Mouse (Mus musculus): Measurements from ENCODE around the gene Khsrp. TPM values are rescaled to one million over a fixed set of nuclear protein-coding genes. Genes with fewer than 3 reads are reported as not detected.
A peak's percentile ranks its signal among the peaks of the same experiment; 100 is the strongest.

Gene Khsrp
- total and polyA plus RNA-seq, 2 experiments from 2014 or later: 26.4 to 61.7 TPM

GRCm38 (mm10) chr17:56999968-57000609, 31.2 kb downstream of the Khsrp start, which contains the start of gene Pspn:
Pspn (minus strand) TSS chr17:57000018.
- Histone ChIP-seq H3K4me1 (ENCODE audit: insufficient read depth, low read length) (0 out of 2 replicates have a peak, but pooled peaks cover 3% of the 10 kb centered on the region), H3K27me3 (ENCODE audit: insufficient read depth, low read length) (no peaks in the 10 kb centered on the region), H3K9me3 (ENCODE audit: low read length) (no peaks in the 10 kb centered on the region), H3K4me2 (ENCODE audit: low read depth, low read length) (no peak within 1 kb of the TSS), H3K36me3 (ENCODE audit: insufficient read depth, low read length) (peaks cover 48% of the 10 kb centered on the region; the same call in 1 of the 2 replicates), H3K9ac (replicated peaks; ENCODE audit: low read length) (no peak within 1 kb of the TSS), H3K27ac (no peak within 1 kb of the TSS), H3K4me3 (ENCODE audit: low read length) (no peak within 1 kb of the TSS)
- WGBS: 87% methylated on average over 9 of the region's 9 CpGs
- DNase-seq (ENCODE audit: low spot score) (no peak), ATAC-seq (no peak)
- no peak for TF ChIP-seq CTCF (IDR thresholded peaks at IDR 0.05; ENCODE audit: low read depth)

- H3K9me3 ChIP-seq (ENCODE audit: low read length): no peaks in the 10 kb centered on the region
- H3K27ac ChIP-seq: no peak overlapping the region
- TF ChIP-seq CTCF (IDR thresholded peaks at IDR 0.05; ENCODE audit: low read depth): no peak
- 93% methylated on average over 9 of the region's 9 CpGs for WGBS
- H3K4me1 ChIP-seq (ENCODE audit: insufficient read depth, low read length): 0 out of 2 replicates have a peak, but pooled peaks cover 3% of the 10 kb centered on the region
- H3K9ac ChIP-seq (replicated peaks; ENCODE audit: low read length): no peak overlapping the region
- ATAC-seq: no peak
- DNase-seq (ENCODE audit: low spot score): no peak
- H3K36me3 ChIP-seq (ENCODE audit: insufficient read depth, low read length): peaks cover 45% of the 10 kb centered on the region; the same call in 1 of the 2 replicates
- no peak overlapping the region for H3K4me3 ChIP-seq (ENCODE audit: low read length)
- no peaks in the 10 kb centered on the region for H3K27me3 ChIP-seq (ENCODE audit: insufficient read depth, low read length)
- no peak overlapping the region for H3K4me2 ChIP-seq (ENCODE audit: low read depth, low read length)
Observed at GRCm38 (mm10) chr17:56999414-56999813, 31.9 kb downstream of the Khsrp start.

GRCm38 (mm10) chr17:56997029-56997667, 34.2 kb downstream of the Khsrp start, which contains the start of gene Alkbh7:
Alkbh7 (plus strand) TSS chr17:56997339.
- peak; percentile 84 for TF ChIP-seq CTCF (IDR thresholded peaks at IDR 0.05; ENCODE audit: low read depth)
- DNase-seq (ENCODE audit: low spot score) (peak; percentile 96), ATAC-seq (peak; percentile 98)
- peak within 1 kb of the TSS; percentile 73 for H3K4me2 ChIP-seq (ENCODE audit: low read depth, low read length)
- under 1% methylated on average over 37 of the region's 38 CpGs for WGBS
- H3K27me3 ChIP-seq (ENCODE audit: insufficient read depth, low read length): no peaks in the 10 kb centered on the region
- peak within 1 kb of the TSS; percentile 86 for H3K27ac ChIP-seq
- 0 out of 2 replicates have a peak, but pooled peaks cover 3% of the 10 kb centered on the region for H3K4me1 ChIP-seq (ENCODE audit: insufficient read depth, low read length)
- H3K9ac ChIP-seq (replicated peaks; ENCODE audit: low read length): peak within 1 kb of the TSS; percentile 71
- H3K9me3 ChIP-seq (ENCODE audit: low read length): no peaks in the 10 kb centered on the region
- peaks cover 45% of the 10 kb centered on the region for H3K36me3 ChIP-seq (ENCODE audit: insufficient read depth, low read length)
- H3K4me3 ChIP-seq (ENCODE audit: low read length): peak within 1 kb of the TSS; percentile 85

GRCm38 (mm10) chr17:56996506-56996905, 34.8 kb downstream of the Khsrp start:
- H3K9ac ChIP-seq (replicated peaks; ENCODE audit: low read length): no peak overlapping the region
- no peaks in the 10 kb centered on the region for H3K27me3 ChIP-seq (ENCODE audit: insufficient read depth, low read length)
- peak overlapping the region; percentile 73 for H3K4me2 ChIP-seq (ENCODE audit: low read depth, low read length)
- peaks cover 45% of the 10 kb centered on the region for H3K36me3 ChIP-seq (ENCODE audit: insufficient read depth, low read length)
- no peak for ATAC-seq
- H3K27ac ChIP-seq: peak overlapping the region; percentile 86; the same call in 1 of the 2 replicates
- H3K4me1 ChIP-seq (ENCODE audit: insufficient read depth, low read length): 0 out of 2 replicates have a peak, but pooled peaks cover 3% of the 10 kb centered on the region
- no peak overlapping the region for H3K4me3 ChIP-seq (ENCODE audit: low read length)
- no peaks in the 10 kb centered on the region for H3K9me3 ChIP-seq (ENCODE audit: low read length)
- no peak for DNase-seq (ENCODE audit: low spot score)
- TF ChIP-seq CTCF (IDR thresholded peaks at IDR 0.05; ENCODE audit: low read depth): no peak
- WGBS: 76% methylated on average over 2 of the region's 2 CpGs

- H3K4me3 ChIP-seq (ENCODE audit: low read length): no peak overlapping the region
- no peak overlapping the region for H3K4me2 ChIP-seq (ENCODE audit: low read depth, low read length)
- H3K27me3 ChIP-seq (ENCODE audit: insufficient read depth, low read length): no peaks in the 10 kb centered on the region
- no peak overlapping the region for H3K9ac ChIP-seq (replicated peaks; ENCODE audit: low read length)
- no peak for DNase-seq (ENCODE audit: low spot score)
- TF ChIP-seq CTCF (IDR thresholded peaks at IDR 0.05; ENCODE audit: low read depth): no peak
- H3K36me3 ChIP-seq (ENCODE audit: insufficient read depth, low read length): peaks cover 40% of the 10 kb centered on the region
- WGBS: 91% methylated on average over 8 of the region's 8 CpGs
- no peak for ATAC-seq
- peaks cover 9% of the 10 kb centered on the region for H3K4me1 ChIP-seq (ENCODE audit: insufficient read depth, low read length)
- no peak overlapping the region for H3K27ac ChIP-seq
- H3K9me3 ChIP-seq (ENCODE audit: low read length): no peaks in the 10 kb centered on the region
Observed at GRCm38 (mm10) chr17:56995046-56995445, 36.3 kb downstream of the Khsrp start.

- Histone ChIP-seq H3K4me1 (ENCODE audit: insufficient read depth, low read length) (peaks cover 6% of the 10 kb centered on the region), H3K9ac (replicated peaks; ENCODE audit: low read length) (peak overlapping the region; percentile 79), H3K9me3 (ENCODE audit: low read length) (no peaks in the 10 kb centered on the region), H3K27ac (no peak overlapping the region), H3K4me3 (ENCODE audit: low read length) (peak overlapping the region; percentile 77), H3K36me3 (ENCODE audit: insufficient read depth, low read length) (peaks cover 29% of the 10 kb centered on the region), H3K27me3 (ENCODE audit: insufficient read depth, low read length) (no peaks in the 10 kb centered on the region), H3K4me2 (ENCODE audit: low read depth, low read length) (peak overlapping the region; percentile 89)
- DNase-seq (ENCODE audit: low spot score) (no peak), ATAC-seq (no peak)
- no peak for TF ChIP-seq CTCF (IDR thresholded peaks at IDR 0.05; ENCODE audit: low read depth)
- WGBS: 74% methylated on average over 2 of the region's 2 CpGs
Observed at GRCm38 (mm10) chr17:56990966-56991365, 40.4 kb downstream of the Khsrp start.

Data from hindbrain, postnatal 0 days (tissue).